Comparison of ENCODE assay signal across 24 mouse cellular contexts in the genomic region with DNA sequence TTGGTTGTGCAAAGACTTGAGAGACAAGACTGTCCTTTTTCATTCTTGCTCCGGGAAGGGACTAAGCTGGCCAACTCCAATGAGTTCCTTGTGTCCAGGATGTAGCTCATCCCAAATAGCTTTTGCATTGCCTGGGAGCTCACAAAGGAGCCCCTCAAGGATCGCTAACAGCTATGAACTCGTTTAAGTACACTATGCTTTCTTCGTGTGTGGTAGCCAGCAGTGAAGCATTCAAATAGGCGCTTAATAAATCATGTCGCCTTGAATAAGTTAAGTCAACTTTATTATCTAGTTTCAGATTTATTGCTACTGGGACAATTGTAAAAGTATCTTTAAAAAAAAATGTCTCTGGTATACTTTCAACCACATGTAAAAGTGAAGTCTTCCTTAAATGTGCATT. TPM values are rescaled to one million over a fixed set of nuclear protein-coding genes. Genes with fewer than 3 reads are reported as not detected.
DNase-seq lines count a peak whose midpoint lies in the region; ATAC-seq lines count a peak whose summit lies in the region.
"Had no signal": no experiment of that assay in that cellular context is flagged by ENCODE, and none has a peak within 500 bp of the region (broad histone marks: within the 10 kb centered on the region; RNA-seq: fewer than 3 reads in every experiment).

No protein-coding gene starts in this region.

- DNase-seq in kidney, postnatal 36 days = no peak
- peak; percentile 35 for DNase-seq in neural tube, embryonic 11.5 days (ENCODE audit: low spot score)
- no peak for DNase-seq in neural tube, embryonic 10.5 days (ENCODE audit: extremely low spot score, low spot score)
- no peak for DNase-seq in left cerebral cortex, postnatal 10 days (ENCODE audit: extremely low spot score in 1 of 2, low spot score in 2 of 2)
- no peak for DNase-seq in frontal cortex, postnatal 14 days (ENCODE audit: low spot score in 2 of 2)
- DNase-seq: cerebellum, adult 18-20 months; cerebellum, postnatal 36 days; gastrocnemius, postnatal 36 days; heart, postnatal 4 days; kidney, adult 9 months; layer of hippocampus, postnatal 36 days; lung, postnatal 36 days; right cerebral cortex, adult 18-20 months; thymus, postnatal 25 days had no signal

- no peaks in the 10 kb centered on the region for H3K9me3 ChIP-seq in kidney, embryonic 16.5 days (ENCODE audit: low read length)
- no peaks in the 10 kb centered on the region for H3K9me3 ChIP-seq in neural tube, embryonic 11.5 days (ENCODE audit: control insufficient read depth, low read length)
- no peaks in the 10 kb centered on the region for H3K9me3 ChIP-seq in neural tube, embryonic 14.5 days (ENCODE audit: control insufficient read depth, low read length)
- H3K9me3 ChIP-seq: embryonic facial prominence, embryonic 13.5 days; heart, embryonic 15.5 days; midbrain, embryonic 12.5 days had no signal

- H3K27ac ChIP-seq in kidney, embryonic 16.5 days (ENCODE audit: low read length) = peak overlapping the region; percentile 77
- H3K27ac ChIP-seq in neural tube, embryonic 11.5 days (ENCODE audit: low read depth, low read length) = no peak overlapping the region
- no peak overlapping the region for H3K27ac ChIP-seq in neural tube, embryonic 14.5 days (ENCODE audit: low read depth, low read length)
- H3K27ac ChIP-seq: embryonic facial prominence, embryonic 13.5 days; hindbrain, postnatal 0 days; layer of hippocampus, adult 2 months; liver, embryonic 14.5 days; midbrain, embryonic 12.5 days had no signal

- intact Hi-C loops in left cerebral cortex, postnatal 10 days (cut with DNase I) = no loop called here

- H3K4me3 ChIP-seq in kidney, embryonic 16.5 days (ENCODE audit: low read length) = no peak overlapping the region
- no peak overlapping the region for H3K4me3 ChIP-seq in neural tube, embryonic 11.5 days (ENCODE audit: low read depth, low read length)
- no peak overlapping the region for H3K4me3 ChIP-seq in neural tube, embryonic 14.5 days (ENCODE audit: low read depth, low read length)
- H3K4me3 ChIP-seq: embryonic facial prominence, embryonic 13.5 days; heart, embryonic 15.5 days; layer of hippocampus, adult 2 months; midbrain, embryonic 12.5 days; myocyte had no signal

- H3K9ac ChIP-seq in kidney, embryonic 16.5 days (replicated peaks; ENCODE audit: low read length) = no peak overlapping the region
- no peak overlapping the region for H3K9ac ChIP-seq in neural tube, embryonic 11.5 days (ENCODE audit: low read length)
- H3K9ac ChIP-seq in neural tube, embryonic 14.5 days (replicated peaks; ENCODE audit: low read depth, low read length) = no peak overlapping the region
- H3K9ac ChIP-seq: embryonic facial prominence, embryonic 13.5 days; heart, embryonic 15.5 days; liver, embryonic 14.5 days; midbrain, embryonic 12.5 days had no signal

- ATAC-seq in kidney, embryonic 16.5 days (ENCODE audit: low FRiP score, low TSS enrichment) = no peak
- peak; percentile 92 for ATAC-seq in neural tube, embryonic 11.5 days (ENCODE audit: insufficient read depth, low FRiP score, low TSS enrichment)
- peak; percentile 84 for ATAC-seq in neural tube, embryonic 14.5 days (ENCODE audit: low read depth)
- ATAC-seq: forebrain, embryonic 16.5 days; hindbrain, postnatal 0 days had no signal

- H3K27me3 ChIP-seq in kidney, embryonic 16.5 days (ENCODE audit: insufficient read depth, low read length) = no peaks in the 10 kb centered on the region
- no peaks in the 10 kb centered on the region for H3K27me3 ChIP-seq in neural tube, embryonic 11.5 days (ENCODE audit: control insufficient read depth, insufficient read depth, low read length)
- no peaks in the 10 kb centered on the region for H3K27me3 ChIP-seq in neural tube, embryonic 14.5 days (ENCODE audit: control insufficient read depth, insufficient read depth, low read length)
- H3K27me3 ChIP-seq: embryonic facial prominence, embryonic 13.5 days; heart, embryonic 15.5 days; midbrain, embryonic 12.5 days had no signal

- 35% methylated on average over 6 of the region's 6 CpGs for WGBS in kidney, embryonic 16.5 days
- WGBS in neural tube, embryonic 11.5 days = 36% methylated on average over 6 of the region's 6 CpGs
- WGBS in neural tube, embryonic 14.5 days = 13% methylated on average over 6 of the region's 6 CpGs

- peaks cover 17% of the 10 kb centered on the region for H3K4me1 ChIP-seq in kidney, embryonic 16.5 days (ENCODE audit: insufficient read depth, low read length)
- no peaks in the 10 kb centered on the region; the same call in 1 of the 2 replicates for H3K4me1 ChIP-seq in neural tube, embryonic 11.5 days (ENCODE audit: control insufficient read depth, insufficient read depth, low read length)
- H3K4me1 ChIP-seq in neural tube, embryonic 14.5 days (ENCODE audit: control insufficient read depth, insufficient read depth, low read length) = no peaks in the 10 kb centered on the region
- H3K4me1 ChIP-seq: embryonic facial prominence, embryonic 13.5 days; midbrain, embryonic 12.5 days had no signal

- H3K36me3 ChIP-seq in kidney, embryonic 16.5 days (ENCODE audit: insufficient read depth, low read length) = no peaks in the 10 kb centered on the region
- H3K36me3 ChIP-seq in neural tube, embryonic 11.5 days (ENCODE audit: control insufficient read depth, insufficient read depth, low read length) = no peaks in the 10 kb centered on the region
- no peaks in the 10 kb centered on the region for H3K36me3 ChIP-seq in neural tube, embryonic 14.5 days (ENCODE audit: control insufficient read depth, insufficient read depth, low read length)
- H3K36me3 ChIP-seq: heart, embryonic 15.5 days; midbrain, embryonic 12.5 days had no signal

- no peak overlapping the region for H3K4me2 ChIP-seq in kidney, embryonic 16.5 days (replicated peaks; ENCODE audit: low read depth, low read length)
- no peak overlapping the region for H3K4me2 ChIP-seq in neural tube, embryonic 11.5 days (ENCODE audit: low read depth)
- no peak overlapping the region for H3K4me2 ChIP-seq in neural tube, embryonic 14.5 days (ENCODE audit: low read depth, low read length)
- H3K4me2 ChIP-seq: embryonic facial prominence, embryonic 13.5 days; heart, embryonic 15.5 days; midbrain, embryonic 12.5 days had no signal

RNA-seq across cellular contexts. Expression of a gene that starts 37.5 kb away (rescaled TPM):
- 120 and 146 TPM in 2 replicates for polyA plus RNA-seq in kidney, embryonic 16.5 days (2015; fragmentation: Nextera tagmentation; extraction: Ambion mirVana)
- 161 and 164 TPM in 2 replicates for polyA plus RNA-seq in neural tube, embryonic 11.5 days (2014; fragmentation: Nextera tagmentation; extraction: Ambion mirVana)
- 173 and 198 TPM in 2 replicates for polyA plus RNA-seq in neural tube, embryonic 14.5 days (2014; fragmentation: Nextera tagmentation; extraction: Ambion mirVana)
- total RNA-seq in left cerebral cortex, postnatal 10 days (2021) = 100 to 1,000 TPM; 136 TPM

RNA-seq across cellular contexts. Expression of a gene that starts 42.4 kb away (rescaled TPM):
- 77.1 and 88.9 TPM in 2 replicates for polyA plus RNA-seq in kidney, embryonic 16.5 days (2015; fragmentation: Nextera tagmentation; extraction: Ambion mirVana)
- 46.7 and 55.8 TPM in 2 replicates for polyA plus RNA-seq in neural tube, embryonic 11.5 days (2014; fragmentation: Nextera tagmentation; extraction: Ambion mirVana)
- 32.9 and 37.0 TPM in 2 replicates for polyA plus RNA-seq in neural tube, embryonic 14.5 days (2014; fragmentation: Nextera tagmentation; extraction: Ambion mirVana)
- 10 to 100 TPM; 55.3 to 69.3 TPM for total RNA-seq in left cerebral cortex, postnatal 10 days (2021)
